Mouse (Mus musculus): ENCODE results near the gene 1700010B08Rik. TPM values are rescaled to one million over a fixed set of nuclear protein-coding genes. Genes with fewer than 3 reads are reported as not detected.
A peak's percentile ranks its signal among the peaks of the same experiment; 100 is the strongest.

The 1700010B08Rik gene
- total RNA-seq, 1 experiment from 2014 or later, result not detected

GRCm38 (mm10) chr2:173714620-173715218, 4.5 kb upstream of the 1700010B08Rik start:
- ATAC-seq (replicated peaks; ENCODE audit: low read depth, poor library complexity, severe bottlenecking), result no peak

GRCm38 (mm10) chr2:173716966-173717365, 2.2 kb upstream of the 1700010B08Rik start:
- ATAC-seq (replicated peaks; ENCODE audit: low read depth, poor library complexity, severe bottlenecking), result no peak

GRCm38 (mm10) chr2:173722251-173722857, 3.1 kb downstream of the 1700010B08Rik start:
- no peak for ATAC-seq (replicated peaks; ENCODE audit: low read depth, poor library complexity, severe bottlenecking)

GRCm38 (mm10) chr2:173724382-173724781, 5.2 kb downstream of the 1700010B08Rik start:
- no peak for ATAC-seq (replicated peaks; ENCODE audit: low read depth, poor library complexity, severe bottlenecking)

GRCm38 (mm10) chr2:173724940-173725807, 6.0 kb downstream of the 1700010B08Rik start:
- ATAC-seq (replicated peaks; ENCODE audit: low read depth, poor library complexity, severe bottlenecking), result no peak

GRCm38 (mm10) chr2:173725819-173726218, 6.6 kb downstream of the 1700010B08Rik start:
- ATAC-seq (replicated peaks; ENCODE audit: low read depth, poor library complexity, severe bottlenecking), result no peak

GRCm38 (mm10) chr2:173730444-173730966, 11.3 kb downstream of the 1700010B08Rik start:
- ATAC-seq (replicated peaks; ENCODE audit: low read depth, poor library complexity, severe bottlenecking), result no peak

- ATAC-seq (replicated peaks; ENCODE audit: low read depth, poor library complexity, severe bottlenecking), result no peak
These were observed 15.2 kb downstream of the 1700010B08Rik start for GRCm38 (mm10) chr2:173734426-173734825.

GRCm38 (mm10) chr2:173737222-173737989, 18.2 kb downstream of the 1700010B08Rik start, which contains the start of gene Vapb:
Gene Vapb (plus strand): TSS chr2:173737511.
- ATAC-seq (replicated peaks; ENCODE audit: low read depth, poor library complexity, severe bottlenecking), result peak; percentile 93

- peak; percentile 24 for ATAC-seq (replicated peaks; ENCODE audit: low read depth, poor library complexity, severe bottlenecking)
These were observed 19.0 kb downstream of the 1700010B08Rik start for GRCm38 (mm10) chr2:173738232-173738631.

- ATAC-seq (replicated peaks; ENCODE audit: low read depth, poor library complexity, severe bottlenecking), result peak; percentile 57
These were observed 19.9 kb downstream of the 1700010B08Rik start for GRCm38 (mm10) chr2:173739107-173739506.

GRCm38 (mm10) chr2:173742090-173742489, 22.9 kb downstream of the 1700010B08Rik start:
- no peak for ATAC-seq (replicated peaks; ENCODE audit: low read depth, poor library complexity, severe bottlenecking)

- ATAC-seq (replicated peaks; ENCODE audit: low read depth, poor library complexity, severe bottlenecking), result no peak
These were observed 23.5 kb downstream of the 1700010B08Rik start for GRCm38 (mm10) chr2:173742744-173743143.

GRCm38 (mm10) chr2:173744070-173744815, 25.0 kb downstream of the 1700010B08Rik start:
- ATAC-seq (replicated peaks; ENCODE audit: low read depth, poor library complexity, severe bottlenecking), result peak; percentile 29; the same call in 1 of the 2 replicates

GRCm38 (mm10) chr2:173748961-173749659, 29.9 kb downstream of the 1700010B08Rik start:
- no peak for ATAC-seq (replicated peaks; ENCODE audit: low read depth, poor library complexity, severe bottlenecking)

- ATAC-seq (replicated peaks; ENCODE audit: low read depth, poor library complexity, severe bottlenecking), result no peak
These were observed 36.4 kb downstream of the 1700010B08Rik start for GRCm38 (mm10) chr2:173755433-173756144.

- ATAC-seq (replicated peaks; ENCODE audit: low read depth, poor library complexity, severe bottlenecking), result no peak
These were observed 38.5 kb downstream of the 1700010B08Rik start for GRCm38 (mm10) chr2:173757624-173758155.

- peak; percentile 43 for ATAC-seq (replicated peaks; ENCODE audit: low read depth, poor library complexity, severe bottlenecking)
These were observed 41.4 kb downstream of the 1700010B08Rik start for GRCm38 (mm10) chr2:173760607-173761006.

Data from common myeloid progenitor, adult 5-6 weeks (primary cell).